Mouse (Mus musculus) stomach, embryonic 14.5 days (tissue): ENCODE measurements around the gene Tgfa. TPM values are rescaled to one million over a fixed set of nuclear protein-coding genes. Genes with fewer than 3 reads are reported as not detected.

Source experiments
- ATAC-seq: fragments of 200-750 bp; cut with Nextera tagmentation; 2 replicates; pipeline ENCODE4 v1.8.0; 2017; ENCODE audit warnings: low read depth, moderate TSS enrichment; ENCODE audit not compliant: insufficient number of reproducible peaks, insufficient read depth, low FRiP score
- H3K27ac ChIP-seq: fragments of 300-500 bp; sonication (generic); 2 replicates; pipeline ENCODE4 v1.5.1; 2014; ENCODE audit warnings: mild to moderate bottlenecking, low read length, moderate library complexity, mixed read lengths
- H3K27me3 ChIP-seq: fragments of 300-500 bp; sonication (generic); 2 replicates; pipeline ENCODE4 v1.6.1; 2014; ENCODE audit warnings: low read length, control low read depth, mixed read lengths; ENCODE audit not compliant: control insufficient read depth, insufficient read depth
- H3K36me3 ChIP-seq: fragments of 300-500 bp; sonication (generic); 2 replicates; pipeline ENCODE4 v1.6.1; 2014; ENCODE audit warnings: mild to moderate bottlenecking, control low read depth, low read length, moderate library complexity, mixed read lengths; ENCODE audit not compliant: control insufficient read depth, insufficient read depth
- H3K4me1 ChIP-seq: fragments of 300-500 bp; sonication (generic); 2 replicates; pipeline ENCODE4 v1.6.1; 2014; ENCODE audit warnings: low read length, control low read depth, mixed read lengths; ENCODE audit not compliant: control insufficient read depth, insufficient read depth
- H3K4me2 ChIP-seq: fragments of 300-500 bp; sonication (generic); replicated peaks from 2 replicates; pipeline ENCODE4 v1.6.1; 2014; ENCODE audit warnings: low read depth, low read length, control low read depth
- H3K4me3 ChIP-seq: fragments of 300-500 bp; sonication (generic); 2 replicates; pipeline ENCODE4 v1.5.1; 2014; ENCODE audit warnings: low read depth, low read length, control low read depth
- H3K9ac ChIP-seq: fragments of 300-500 bp; sonication (generic); replicated peaks from 2 replicates; pipeline ENCODE4 v1.6.1; 2014; ENCODE audit warnings: low read depth, mild to moderate bottlenecking, control low read depth, low read length, moderate library complexity, mixed read lengths
- H3K9me3 ChIP-seq: fragments of 300-500 bp; sonication (generic); 2 replicates; pipeline ENCODE4 v1.6.1; 2016; ENCODE audit warnings: low read depth, low read length, control low read depth; ENCODE audit not compliant: control insufficient read depth
- WGBS: fragments of 180-500 bp; shearing (Covaris S2); extraction: QIAGEN DNeasy Blood & Tissue Kit; methylation state at CpG from one replicate; pipeline ENCODE4 v1.1.7; 2014; 5-methylcytosine and 5-hydroxymethylcytosine counted together
- polyA plus RNA-seq: library from polyadenylated mRNA; unstranded; fragments of >200 nt; fragmentation: Nextera tagmentation; extraction: Ambion mirVana; gene quantifications from 2 replicates; pipeline ENCODE4 v1.2.1, GENCODE M21; 2014

Gene Tgfa
- polyA plus RNA-seq, 1 experiment from 2014 or later = 4.7 TPM

GRCm38 (mm10) chr6:86225604-86226003, 30.6 kb downstream of the Tgfa start:
- 0 out of 2 replicates have a peak, but pooled peaks cover 4% of the 10 kb centered on the region for H3K4me1 ChIP-seq
- no peak overlapping the region for H3K4me2 ChIP-seq
- H3K9me3 ChIP-seq = no peaks in the 10 kb centered on the region
- no peak for ATAC-seq
- no peak overlapping the region for H3K4me3 ChIP-seq
- no peaks in the 10 kb centered on the region for H3K36me3 ChIP-seq
- H3K9ac ChIP-seq = no peak overlapping the region
- no peak overlapping the region for H3K27ac ChIP-seq
- no peaks in the 10 kb centered on the region for H3K27me3 ChIP-seq

GRCm38 (mm10) chr6:86232367-86232766, 37.3 kb downstream of the Tgfa start:
- Histone ChIP-seq H3K27me3 (no peaks in the 10 kb centered on the region), H3K4me3 (no peak overlapping the region), H3K4me1 (0 out of 2 replicates have a peak, but pooled peaks cover 3% of the 10 kb centered on the region), H3K9ac (no peak overlapping the region), H3K36me3 (no peaks in the 10 kb centered on the region), H3K9me3 (no peaks in the 10 kb centered on the region), H3K4me2 (no peak overlapping the region), H3K27ac (no peak overlapping the region)
- no peak for ATAC-seq
- WGBS = 90% methylated on average over 5 of the region's 5 CpGs

GRCm38 (mm10) chr6:86233512-86234430, 38.7 kb downstream of the Tgfa start:
- H3K36me3 ChIP-seq = no peaks in the 10 kb centered on the region
- peak; percentile 82 for ATAC-seq
- no peaks in the 10 kb centered on the region for H3K9me3 ChIP-seq
- 32% methylated on average over 13 of the region's 13 CpGs for WGBS
- H3K27me3 ChIP-seq = no peaks in the 10 kb centered on the region
- no peak overlapping the region for H3K4me2 ChIP-seq
- H3K9ac ChIP-seq = no peak overlapping the region
- no peak overlapping the region for H3K4me3 ChIP-seq
- 0 out of 2 replicates have a peak, but pooled peaks cover 3% of the 10 kb centered on the region for H3K4me1 ChIP-seq
- H3K27ac ChIP-seq = peak overlapping the region; percentile 66

- H3K27me3 ChIP-seq = no peaks in the 10 kb centered on the region
- H3K36me3 ChIP-seq = no peaks in the 10 kb centered on the region
- H3K4me1 ChIP-seq = no peaks in the 10 kb centered on the region
- no peak overlapping the region for H3K4me3 ChIP-seq
- no peak for ATAC-seq
- 52% methylated on average over 3 of the region's 3 CpGs for WGBS
- H3K4me2 ChIP-seq = no peak overlapping the region
- no peak overlapping the region for H3K9ac ChIP-seq
- no peaks in the 10 kb centered on the region for H3K9me3 ChIP-seq
- no peak overlapping the region for H3K27ac ChIP-seq
These were observed 49.8 kb downstream of the Tgfa start for GRCm38 (mm10) chr6:86244866-86245265.

DNA sequence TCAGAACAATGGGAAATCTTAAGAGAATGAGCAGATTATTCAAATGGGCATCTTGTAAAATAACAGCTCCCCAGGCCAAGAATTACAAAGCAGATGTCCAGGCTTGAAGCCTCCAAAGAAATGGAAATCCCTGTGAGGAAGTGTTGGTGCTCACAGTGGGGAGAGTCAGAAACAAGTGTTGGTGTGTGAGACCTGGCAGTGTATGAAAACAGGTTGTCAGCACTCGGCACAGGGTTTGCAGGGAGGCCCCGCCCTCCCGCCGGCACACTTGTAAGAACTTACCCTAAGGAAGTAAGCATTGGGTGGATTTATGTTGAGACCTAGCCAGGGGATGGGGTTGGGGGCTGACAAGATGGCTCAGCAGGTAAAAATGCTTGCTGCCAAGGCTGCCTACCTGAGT, 50.9 kb downstream of the Tgfa start:
- no peak overlapping the region for H3K9ac ChIP-seq
- H3K4me1 ChIP-seq = no peaks in the 10 kb centered on the region
- ATAC-seq = no peak
- 48% methylated on average over 4 of the region's 4 CpGs for WGBS
- H3K36me3 ChIP-seq = no peaks in the 10 kb centered on the region
- H3K9me3 ChIP-seq = no peaks in the 10 kb centered on the region
- no peaks in the 10 kb centered on the region for H3K27me3 ChIP-seq
- H3K4me3 ChIP-seq = no peak overlapping the region
- H3K4me2 ChIP-seq = no peak overlapping the region
- no peak overlapping the region for H3K27ac ChIP-seq

- no peak overlapping the region for H3K27ac ChIP-seq
- WGBS = 85% methylated on average over 1 of the region's 1 CpGs
- ATAC-seq = no peak
These were observed 53.5 kb downstream of the Tgfa start for GRCm38 (mm10) chr6:86248562-86248961.

GRCm38 (mm10) chr6:86249042-86249441, 54.0 kb downstream of the Tgfa start:
- H3K36me3 ChIP-seq = no peaks in the 10 kb centered on the region
- 76% methylated on average over 16 of the region's 16 CpGs for WGBS
- no peaks in the 10 kb centered on the region for H3K9me3 ChIP-seq
- no peak overlapping the region for H3K27ac ChIP-seq
- H3K9ac ChIP-seq = no peak overlapping the region
- H3K4me3 ChIP-seq = no peak overlapping the region
- ATAC-seq = no peak
- no peaks in the 10 kb centered on the region for H3K4me1 ChIP-seq
- no peaks in the 10 kb centered on the region for H3K27me3 ChIP-seq
- no peak overlapping the region for H3K4me2 ChIP-seq

More at GRCm38 (mm10) chr6:86248562-86248961, 53.5 kb downstream of the Tgfa start:
- Histone ChIP-seq H3K4me2 (no peak overlapping the region), H3K36me3 (no peaks in the 10 kb centered on the region), H3K4me1 (no peaks in the 10 kb centered on the region), H3K27me3 (no peaks in the 10 kb centered on the region), H3K9me3 (no peaks in the 10 kb centered on the region), H3K4me3 (no peak overlapping the region), H3K9ac (no peak overlapping the region)

GRCm38 (mm10) chr6:86250236-86250635, 55.2 kb downstream of the Tgfa start:
- Histone ChIP-seq H3K9me3 (no peaks in the 10 kb centered on the region), H3K9ac (no peak overlapping the region), H3K27ac (no peak overlapping the region), H3K4me3 (no peak overlapping the region), H3K27me3 (no peaks in the 10 kb centered on the region), H3K4me2 (no peak overlapping the region), H3K4me1 (no peaks in the 10 kb centered on the region), H3K36me3 (no peaks in the 10 kb centered on the region)
- 89% methylated on average over 2 of the region's 2 CpGs for WGBS
- ATAC-seq = no peak
